Mouse (Mus musculus): ENCODE measurements around the gene Prdm2. TPM values are rescaled to one million over a fixed set of nuclear protein-coding genes. Genes with fewer than 3 reads are reported as not detected.

Gene Prdm2
- total and polyA plus RNA-seq, 2 experiments from 2014 or later, result 10.9 to 19.1 TPM

- no peak overlapping the region for H3K9ac ChIP-seq (replicated peaks; ENCODE audit: low read length, poor library complexity, severe bottlenecking)
- no peak for DNase-seq (ENCODE audit: low spot score)
- 89% methylated on average over 12 of the region's 12 CpGs for WGBS
- peaks cover 4% of the 10 kb centered on the region; the same call in 1 of the 2 replicates for H3K36me3 ChIP-seq (ENCODE audit: insufficient read depth, low read length)
- H3K4me3 ChIP-seq (ENCODE audit: low read depth, low read length), result no peak overlapping the region
- no peaks in the 10 kb centered on the region for H3K4me1 ChIP-seq (ENCODE audit: insufficient read depth, low read length)
- no peak for TF ChIP-seq CTCF (IDR thresholded peaks at IDR 0.05)
- H3K9me3 ChIP-seq (ENCODE audit: low read length), result no peaks in the 10 kb centered on the region
- no peaks in the 10 kb centered on the region for H3K27me3 ChIP-seq (ENCODE audit: insufficient read depth, low read length)
- H3K4me2 ChIP-seq (ENCODE audit: low read depth, low read length, poor library complexity, severe bottlenecking), result no peak overlapping the region
- ATAC-seq (ENCODE audit: low FRiP score), result no peak
- no peak overlapping the region for H3K27ac ChIP-seq (ENCODE audit: low read depth, low read length)
Measured at GRCm38 (mm10) chr4:143115851-143116250, 96.9 kb downstream of the Prdm2 start.

DNA sequence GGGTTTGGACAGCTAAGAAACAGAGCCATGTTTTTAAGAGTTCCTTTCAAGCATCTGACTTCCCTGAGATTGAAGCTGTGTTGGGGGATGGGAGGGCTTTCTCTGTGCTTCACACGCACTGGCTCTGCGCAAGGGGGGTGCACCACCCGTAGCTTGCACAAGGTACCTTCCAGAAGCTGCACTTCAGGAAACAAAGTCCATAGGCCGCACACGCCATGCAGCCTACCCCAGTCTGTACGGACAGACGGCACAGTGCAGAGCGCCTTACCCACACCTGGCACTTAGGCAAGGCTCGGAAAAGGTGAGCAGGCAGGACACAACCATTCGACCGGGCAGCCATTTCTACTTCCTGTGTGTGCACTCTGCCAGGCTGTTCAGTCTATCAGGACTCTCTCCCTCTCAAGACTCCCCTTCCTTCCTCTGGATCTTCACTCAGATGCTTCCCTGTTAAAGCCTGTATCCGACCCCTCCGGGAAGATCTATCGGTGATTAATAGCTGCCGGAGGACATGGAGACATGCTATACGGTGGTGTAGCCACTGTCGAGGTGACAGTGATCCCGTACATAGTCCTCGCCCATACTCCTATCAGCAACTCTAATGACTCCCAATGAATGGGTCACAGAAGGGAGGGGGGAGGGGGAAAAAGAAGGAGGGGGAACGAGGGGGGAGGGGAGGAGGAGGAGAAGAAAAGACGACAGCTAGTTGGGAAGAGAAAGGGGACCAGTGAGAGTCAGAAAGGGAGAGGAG is 98.4 kb downstream of the Prdm2 start:
- DNase-seq (ENCODE audit: low spot score) (no peak), ATAC-seq (ENCODE audit: low FRiP score) (no peak)
- Histone ChIP-seq H3K36me3 (ENCODE audit: insufficient read depth, low read length) (peaks cover 15% of the 10 kb centered on the region), H3K9ac (replicated peaks; ENCODE audit: low read length, poor library complexity, severe bottlenecking) (no peak overlapping the region), H3K27me3 (ENCODE audit: insufficient read depth, low read length) (no peaks in the 10 kb centered on the region), H3K9me3 (ENCODE audit: low read length) (no peaks in the 10 kb centered on the region), H3K27ac (ENCODE audit: low read depth, low read length) (no peak overlapping the region), H3K4me2 (ENCODE audit: low read depth, low read length, poor library complexity, severe bottlenecking) (no peak overlapping the region), H3K4me1 (ENCODE audit: insufficient read depth, low read length) (no peaks in the 10 kb centered on the region), H3K4me3 (ENCODE audit: low read depth, low read length) (no peak overlapping the region)
- TF ChIP-seq CTCF (IDR thresholded peaks at IDR 0.05), result no peak
- 77% methylated on average over 21 of the region's 21 CpGs for WGBS

DNA sequence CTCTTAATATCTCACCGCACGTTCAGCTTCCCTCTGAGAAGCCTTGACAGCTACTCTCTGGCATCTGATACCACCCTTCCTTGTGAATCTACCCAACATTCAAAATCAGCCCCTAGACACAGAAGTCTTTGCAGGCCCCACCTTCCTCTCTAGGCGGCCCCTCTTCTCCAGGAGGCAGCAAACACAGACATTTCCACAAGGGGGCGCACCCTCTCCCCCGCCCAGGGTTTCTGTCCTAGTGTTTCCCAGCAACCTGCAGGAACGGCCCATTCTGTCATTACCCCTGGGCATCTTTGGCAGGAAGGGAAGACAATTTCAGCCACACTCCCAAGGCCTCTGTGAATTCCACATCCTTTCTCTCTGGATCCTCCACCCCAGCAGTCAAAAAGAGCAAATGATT is 99.8 kb downstream of the Prdm2 start:
- H3K27ac ChIP-seq (ENCODE audit: low read depth, low read length), result no peak overlapping the region
- H3K9ac ChIP-seq (replicated peaks; ENCODE audit: low read length, poor library complexity, severe bottlenecking), result no peak overlapping the region
- H3K36me3 ChIP-seq (ENCODE audit: insufficient read depth, low read length), result peaks cover 24% of the 10 kb centered on the region
- H3K4me3 ChIP-seq (ENCODE audit: low read depth, low read length), result no peak overlapping the region
- ATAC-seq (ENCODE audit: low FRiP score) (no peak), DNase-seq (ENCODE audit: low spot score) (peak; percentile 56)
- H3K4me1 ChIP-seq (ENCODE audit: insufficient read depth, low read length), result no peaks in the 10 kb centered on the region
- no peaks in the 10 kb centered on the region for H3K27me3 ChIP-seq (ENCODE audit: insufficient read depth, low read length)
- TF ChIP-seq CTCF (IDR thresholded peaks at IDR 0.05), result peak; percentile 72
- no peaks in the 10 kb centered on the region for H3K9me3 ChIP-seq (ENCODE audit: low read length)
- H3K4me2 ChIP-seq (ENCODE audit: low read depth, low read length, poor library complexity, severe bottlenecking), result no peak overlapping the region
- 30% methylated on average over 6 of the region's 6 CpGs for WGBS

- H3K4me2 ChIP-seq (ENCODE audit: low read depth, low read length, poor library complexity, severe bottlenecking), result no peak overlapping the region
- H3K9ac ChIP-seq (replicated peaks; ENCODE audit: low read length, poor library complexity, severe bottlenecking), result no peak overlapping the region
- peaks cover 25% of the 10 kb centered on the region for H3K36me3 ChIP-seq (ENCODE audit: insufficient read depth, low read length)
- no peak for TF ChIP-seq CTCF (IDR thresholded peaks at IDR 0.05)
- no peak overlapping the region for H3K27ac ChIP-seq (ENCODE audit: low read depth, low read length)
- H3K9me3 ChIP-seq (ENCODE audit: low read length), result no peaks in the 10 kb centered on the region
- H3K27me3 ChIP-seq (ENCODE audit: insufficient read depth, low read length), result no peaks in the 10 kb centered on the region
- no peak overlapping the region for H3K4me3 ChIP-seq (ENCODE audit: low read depth, low read length)
- H3K4me1 ChIP-seq (ENCODE audit: insufficient read depth, low read length), result no peaks in the 10 kb centered on the region
- ATAC-seq (ENCODE audit: low FRiP score), result no peak
- DNase-seq (ENCODE audit: low spot score), result no peak
- WGBS, result 96% methylated on average over 2 of the region's 2 CpGs
Measured at GRCm38 (mm10) chr4:143112439-143112838, 100.4 kb downstream of the Prdm2 start.

DNA sequence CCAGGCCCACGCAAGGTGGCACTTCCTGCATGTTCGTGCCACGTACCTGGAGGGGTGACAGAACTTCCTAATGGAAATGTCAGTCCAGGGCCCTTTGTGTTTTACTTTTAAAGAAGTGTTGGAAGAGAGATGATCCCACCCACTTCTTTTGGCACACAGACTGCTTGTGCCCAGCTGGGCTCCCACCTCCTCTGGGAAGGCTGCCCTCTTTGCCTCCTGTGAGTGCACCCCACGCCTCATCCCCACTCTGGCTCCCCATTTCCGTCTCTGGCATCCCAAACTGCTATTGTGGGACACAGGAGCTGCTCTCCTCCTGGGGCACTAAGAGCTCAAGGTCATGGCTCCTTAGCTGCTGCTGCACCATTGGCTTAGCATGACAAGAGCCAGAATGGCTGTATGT is 100.9 kb downstream of the Prdm2 start:
- Histone ChIP-seq H3K4me1 (ENCODE audit: insufficient read depth, low read length) (no peaks in the 10 kb centered on the region), H3K9me3 (ENCODE audit: low read length) (no peaks in the 10 kb centered on the region), H3K9ac (replicated peaks; ENCODE audit: low read length, poor library complexity, severe bottlenecking) (no peak overlapping the region), H3K4me3 (ENCODE audit: low read depth, low read length) (no peak overlapping the region), H3K36me3 (ENCODE audit: insufficient read depth, low read length) (peaks cover 25% of the 10 kb centered on the region), H3K27ac (ENCODE audit: low read depth, low read length) (no peak overlapping the region), H3K4me2 (ENCODE audit: low read depth, low read length, poor library complexity, severe bottlenecking) (no peak overlapping the region), H3K27me3 (ENCODE audit: insufficient read depth, low read length) (no peaks in the 10 kb centered on the region)
- no peak for ATAC-seq (ENCODE audit: low FRiP score)
- TF ChIP-seq CTCF (IDR thresholded peaks at IDR 0.05), result no peak
- WGBS, result 95% methylated on average over 5 of the region's 5 CpGs
- DNase-seq (ENCODE audit: low spot score), result no peak

DNA sequence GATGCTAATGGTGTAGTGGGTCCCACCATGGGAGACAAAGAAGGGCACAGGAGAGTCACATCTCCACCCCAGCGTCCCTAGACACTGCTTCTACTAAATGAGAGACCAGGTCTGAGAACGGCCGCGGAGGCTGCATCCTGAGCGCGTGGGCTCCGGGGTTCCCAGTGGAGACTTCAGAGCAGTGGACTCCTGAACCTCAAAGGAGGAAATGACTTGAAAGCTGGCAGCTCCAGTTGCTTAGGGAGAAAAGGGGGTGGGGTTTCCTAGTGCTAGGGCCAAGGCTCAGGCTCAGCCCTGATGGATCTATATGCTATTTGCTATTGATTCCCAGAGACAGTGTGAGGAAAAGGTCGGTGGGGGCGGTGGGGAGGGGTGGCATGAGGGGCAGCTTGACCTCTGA is 104.2 kb downstream of the Prdm2 start:
- no peak overlapping the region for H3K4me3 ChIP-seq (ENCODE audit: low read depth, low read length)
- H3K9ac ChIP-seq (replicated peaks; ENCODE audit: low read length, poor library complexity, severe bottlenecking), result no peak overlapping the region
- H3K4me2 ChIP-seq (ENCODE audit: low read depth, low read length, poor library complexity, severe bottlenecking), result no peak overlapping the region
- no peak overlapping the region for H3K27ac ChIP-seq (ENCODE audit: low read depth, low read length)
- WGBS, result 62% methylated on average over 9 of the region's 9 CpGs
- peaks cover 25% of the 10 kb centered on the region for H3K36me3 ChIP-seq (ENCODE audit: insufficient read depth, low read length)
- no peaks in the 10 kb centered on the region for H3K9me3 ChIP-seq (ENCODE audit: low read length)
- no peaks in the 10 kb centered on the region for H3K27me3 ChIP-seq (ENCODE audit: insufficient read depth, low read length)
- H3K4me1 ChIP-seq (ENCODE audit: insufficient read depth, low read length), result no peaks in the 10 kb centered on the region
- ATAC-seq (ENCODE audit: low FRiP score) (no peak), DNase-seq (ENCODE audit: low spot score) (no peak)
- no peak for TF ChIP-seq CTCF (IDR thresholded peaks at IDR 0.05)

Measured in midbrain, postnatal 0 days (tissue).